Mouse (Mus musculus) monocyte, adult 2 months (primary cell): ENCODE results near the gene Slc39a1.
"Not testable (repeated sequence)": the region's sequence is repeated elsewhere in the genome, so short reads cannot be mapped to it uniquely, and the experiment has no call there.

Experiments
- DNase-seq, 2 experiments: peaks; one replicate each; pipeline ENCODE4 v3.0.0; 2022; ENCODE audit warnings: low spot score in 2 of 2, low read depth in 1 of 2

The Slc39a1 gene

DNA sequence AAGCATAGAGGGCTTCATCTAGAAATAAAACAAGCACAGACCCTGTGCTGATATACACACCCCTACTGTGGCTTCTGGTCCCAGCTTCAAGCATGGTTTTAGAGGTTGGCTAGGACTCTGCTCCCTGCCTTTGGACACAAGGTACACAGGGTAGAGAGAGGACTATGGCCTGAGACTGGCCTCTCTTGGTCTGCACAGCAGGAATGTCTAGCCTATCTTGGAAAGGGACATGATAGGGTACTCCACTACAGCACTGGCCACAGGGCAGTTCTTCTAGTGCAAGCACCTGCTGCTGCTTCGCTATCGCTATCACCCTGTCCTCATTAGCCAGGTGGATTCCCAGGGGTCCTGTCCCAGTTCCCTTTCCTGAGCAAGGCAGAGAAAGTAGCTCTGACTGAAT is 6.7 kb upstream of the Slc39a1 start:
- no peak for DNase-seq

DNA sequence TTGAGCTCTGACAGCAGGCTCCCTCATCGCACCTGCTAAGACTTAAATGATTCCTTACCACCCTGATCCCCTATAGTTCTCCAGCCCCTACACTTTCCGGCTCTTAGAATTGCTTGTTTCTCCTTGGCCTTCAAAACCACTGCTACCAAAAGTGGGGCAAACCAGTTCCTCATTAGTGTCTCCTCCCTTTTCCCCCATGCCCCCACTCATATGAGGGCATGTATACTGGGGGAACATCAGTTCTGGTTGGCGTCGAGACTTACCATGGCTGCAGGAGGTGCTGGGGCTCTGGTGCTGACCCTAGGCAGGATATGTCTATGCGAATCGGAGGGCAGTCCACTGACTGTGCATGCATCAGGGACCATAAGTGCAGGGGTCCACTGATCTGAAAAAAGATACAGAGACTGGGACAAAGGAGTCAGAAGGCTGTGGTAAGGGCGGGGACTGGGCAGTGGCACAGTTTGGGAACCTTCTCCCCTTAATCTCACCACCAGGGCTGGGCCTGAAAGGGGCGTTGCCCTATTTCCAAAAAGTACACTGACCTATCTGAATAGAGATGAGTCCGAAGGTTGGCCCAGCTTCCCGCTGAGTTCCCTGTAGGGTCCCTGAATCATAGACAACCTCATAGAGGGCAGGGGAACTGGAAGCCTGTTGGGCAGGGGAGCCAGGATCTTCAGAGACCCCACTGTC is 6.2 kb upstream of the Slc39a1 start:
- DNase-seq, result no peak

DNA sequence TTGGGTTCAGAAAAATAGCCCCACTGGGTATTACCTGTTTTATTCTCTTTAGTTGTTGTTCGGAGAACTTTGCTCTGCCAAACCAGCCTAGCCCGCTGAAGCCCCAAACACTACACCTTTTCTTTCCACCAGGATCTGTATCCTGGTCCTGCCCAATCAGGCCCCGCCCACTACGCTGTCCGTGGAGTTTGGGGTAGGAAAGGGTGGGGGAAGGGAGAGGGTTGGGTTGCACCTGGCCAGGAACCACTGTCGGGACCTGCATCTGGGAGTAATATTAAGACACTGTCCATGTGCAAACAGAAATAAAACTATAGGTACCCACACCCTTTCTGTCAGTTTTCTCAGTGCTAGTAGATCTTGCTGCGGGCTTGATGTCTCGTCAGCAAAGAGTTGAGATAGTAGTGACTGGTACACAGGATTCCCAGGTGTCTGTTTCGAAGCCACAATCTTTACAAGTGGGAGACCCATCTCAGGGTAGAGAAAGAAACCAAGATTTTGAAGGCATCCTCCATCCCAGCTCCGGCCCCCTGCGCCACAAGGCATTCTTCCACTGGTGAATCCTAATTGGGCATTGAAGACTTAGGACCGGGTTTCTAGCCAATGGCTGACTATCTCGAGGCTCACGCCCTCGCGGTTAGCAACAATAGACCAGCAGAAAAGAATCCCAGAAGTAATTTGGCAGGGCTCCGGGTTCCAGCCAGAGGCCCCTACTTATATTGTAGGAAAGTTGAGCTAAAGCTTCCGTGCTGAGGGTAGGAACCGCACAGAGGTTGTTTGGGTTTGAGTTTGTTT is 4.8 kb upstream of the Slc39a1 start, which contains the start of gene Creb3l4:
Gene Creb3l4 (minus strand): TSS at position 529 of the 792 bp plus-strand sequence.
- DNase-seq, result no peak

DNA sequence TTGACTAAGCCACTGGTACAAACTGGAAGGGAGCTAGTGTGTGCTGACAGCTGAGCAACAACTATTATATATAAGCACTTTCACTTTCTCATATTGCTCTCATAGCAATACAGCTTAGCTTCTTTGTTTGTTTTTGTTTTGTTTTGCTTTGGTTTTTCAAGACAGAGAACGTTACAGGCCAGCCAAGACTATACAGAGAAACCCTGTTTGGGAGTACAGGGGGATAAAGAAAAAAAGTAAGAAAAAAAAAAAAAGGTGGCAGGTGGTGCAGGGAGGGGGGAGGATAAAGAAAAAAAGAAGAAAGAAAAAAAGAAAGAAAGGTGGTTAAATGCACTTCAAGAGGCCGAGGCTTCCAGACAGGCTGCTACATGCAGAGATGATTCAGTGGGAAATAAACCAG is 2.6 kb upstream of the Slc39a1 start:
- DNase-seq, result no peak

DNA sequence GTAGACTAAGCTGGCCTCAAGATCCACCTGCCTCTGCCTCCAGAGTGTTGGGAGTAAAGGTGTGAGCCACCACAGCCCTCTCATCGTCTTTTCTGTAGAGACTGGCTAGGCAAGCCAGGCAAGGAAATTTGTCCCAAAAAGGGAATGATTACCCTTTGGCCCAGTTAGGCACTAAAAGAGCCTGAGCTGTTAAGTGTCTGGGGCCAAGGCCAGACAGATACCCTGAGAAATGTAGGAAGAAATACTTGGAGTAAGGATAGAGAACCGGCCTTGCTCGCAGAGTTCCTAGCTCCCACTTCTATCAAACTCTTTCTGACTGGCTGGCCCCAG is 377 bp upstream of the Slc39a1 start:
- DNase-seq, result no peak

DNA sequence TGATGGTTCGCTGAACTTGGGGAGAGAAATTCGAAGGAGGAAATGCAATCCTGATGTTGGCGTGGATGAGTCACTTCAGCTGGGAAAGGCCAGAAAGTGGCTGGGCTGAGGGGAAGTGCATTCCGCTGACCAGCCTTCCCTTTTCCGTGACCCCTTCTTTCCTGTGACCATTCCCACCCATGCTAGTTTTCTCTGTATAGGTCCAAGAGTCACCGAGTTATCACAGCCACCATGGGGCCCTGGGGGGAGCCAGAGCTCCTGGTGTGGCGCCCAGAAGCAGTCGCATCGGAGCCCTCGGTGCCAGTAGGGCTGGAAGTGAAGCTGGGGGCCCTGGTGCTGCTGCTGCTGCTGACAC is 751 bp downstream of the Slc39a1 start:
- no peak for DNase-seq

DNA sequence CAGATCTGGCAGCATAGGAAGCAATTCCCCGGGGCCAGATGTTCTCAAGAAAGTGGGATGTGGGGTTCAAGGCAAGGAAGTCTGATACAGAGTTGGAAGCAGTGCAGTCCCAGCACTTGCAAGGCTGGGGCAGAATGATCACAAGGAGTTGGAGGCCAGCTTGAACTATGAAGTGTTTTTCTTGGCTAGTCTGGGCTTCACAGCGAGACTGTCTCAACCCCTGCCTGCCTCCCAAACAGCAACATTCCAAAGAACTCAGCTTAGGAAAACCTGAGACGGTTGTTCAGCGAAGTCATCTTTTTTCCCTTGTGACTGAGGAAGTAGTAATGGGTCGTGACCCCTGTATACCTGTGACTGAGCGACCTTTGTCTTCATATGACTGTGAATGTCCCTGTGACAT is 2.8 kb downstream of the Slc39a1 start:
- no peak for DNase-seq

DNA sequence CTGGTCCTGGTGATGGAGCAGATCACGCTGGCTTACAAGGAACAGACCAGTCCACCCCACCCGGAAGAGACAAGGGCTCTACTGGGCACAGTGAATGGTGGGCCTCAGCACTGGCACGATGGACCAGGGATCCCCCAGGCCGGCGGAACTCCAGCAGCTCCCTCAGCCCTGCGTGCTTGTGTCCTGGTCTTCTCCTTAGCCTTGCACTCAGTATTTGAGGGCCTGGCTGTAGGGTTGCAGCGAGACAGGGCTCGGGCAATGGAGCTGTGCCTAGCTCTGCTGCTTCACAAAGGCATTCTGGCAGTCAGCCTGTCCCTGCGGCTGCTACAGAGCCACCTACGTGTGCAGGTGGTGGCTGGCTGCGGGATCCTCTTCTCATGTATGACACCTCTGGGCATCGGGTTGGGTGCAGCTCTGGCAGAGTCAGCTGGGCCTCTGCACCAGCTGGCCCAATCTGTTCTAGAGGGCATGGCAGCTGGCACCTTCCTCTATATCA is 3.8 kb downstream of the Slc39a1 start:
- DNase-seq, result not testable (repeated sequence)

DNA sequence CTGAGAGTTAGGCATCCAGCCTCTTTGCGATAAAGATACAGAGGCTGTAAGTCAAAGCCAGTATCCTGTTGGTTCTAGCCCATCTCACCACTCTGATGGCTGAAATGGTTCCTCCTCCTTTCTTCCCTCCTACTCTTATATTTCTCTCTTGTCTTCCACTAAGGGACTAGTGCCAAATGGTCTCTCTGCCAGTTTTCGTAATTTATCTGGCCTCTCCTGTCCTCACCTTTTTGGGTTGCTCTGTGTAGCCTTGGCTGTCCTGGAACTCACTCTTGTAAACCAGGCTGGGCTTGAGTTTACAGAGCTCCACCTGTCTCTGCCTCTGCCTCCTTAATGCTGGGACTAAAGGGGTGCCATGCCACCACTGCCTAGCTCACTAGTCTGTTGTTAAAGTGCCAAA is 4.7 kb downstream of the Slc39a1 start:
- DNase-seq, result not testable (repeated sequence)

DNA sequence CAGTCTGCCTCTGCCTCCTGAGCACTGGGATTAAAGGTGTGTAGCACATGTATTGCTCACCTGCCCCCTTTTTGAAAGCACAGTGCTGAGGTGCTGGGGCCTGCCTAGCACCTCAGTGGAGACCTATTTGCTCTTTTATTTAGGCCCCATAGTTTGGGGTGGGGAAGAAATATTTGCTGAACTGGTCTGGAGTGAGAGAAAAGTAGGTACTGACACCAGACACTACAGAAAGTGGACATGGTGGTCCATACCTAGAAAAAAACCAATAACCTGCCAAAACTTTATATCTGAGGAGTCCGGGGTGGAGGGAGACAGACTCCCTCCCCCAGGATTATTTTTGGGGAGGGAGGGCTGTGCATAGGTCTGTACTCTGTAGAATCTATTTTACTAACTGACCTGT is 5.2 kb downstream of the Slc39a1 start:
- not testable (repeated sequence) for DNase-seq

DNA sequence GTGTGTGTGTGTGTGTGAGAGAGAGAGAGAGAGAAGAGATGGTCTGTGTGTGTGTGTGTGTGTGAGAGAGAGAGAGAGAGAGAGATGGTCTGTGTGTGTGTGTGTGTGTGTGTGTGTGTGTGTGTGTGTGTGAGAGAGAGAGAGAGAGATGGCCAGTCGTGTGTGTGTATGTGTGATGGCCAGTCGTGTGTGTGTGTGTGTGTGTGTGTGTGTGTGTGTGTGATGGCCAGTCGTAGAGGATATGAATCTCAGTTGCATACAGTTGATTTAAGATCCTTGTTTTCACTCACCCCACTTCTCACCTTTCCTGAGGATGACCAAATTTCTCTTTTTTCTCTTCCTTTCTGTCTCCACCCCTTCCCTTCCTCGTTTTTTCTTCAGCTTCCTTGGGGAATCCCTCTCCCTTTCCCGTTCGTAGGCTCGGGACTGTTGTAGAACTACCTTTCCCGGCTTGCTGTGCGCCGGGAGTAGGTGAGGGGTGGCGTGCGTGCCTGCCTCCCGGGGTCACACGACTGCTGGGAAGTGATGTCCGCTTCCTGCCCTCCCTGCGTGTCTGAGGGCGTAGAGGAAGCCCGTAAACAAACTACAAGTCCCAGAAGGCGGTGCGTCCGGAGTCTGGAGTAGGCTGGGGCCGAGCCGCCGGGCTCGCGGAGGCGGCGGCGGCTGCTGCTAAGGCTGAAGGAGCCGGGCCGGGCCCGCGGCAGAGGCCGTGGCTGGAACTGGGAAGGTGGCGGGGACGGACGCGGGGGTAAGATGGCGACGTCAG is 5.9 kb downstream of the Slc39a1 start, which contains the start of gene Crtc2:
Gene Crtc2 (plus strand): TSS at position 511 of the 766 bp plus-strand sequence.
- DNase-seq, result peak; percentile 82 to 84

DNA sequence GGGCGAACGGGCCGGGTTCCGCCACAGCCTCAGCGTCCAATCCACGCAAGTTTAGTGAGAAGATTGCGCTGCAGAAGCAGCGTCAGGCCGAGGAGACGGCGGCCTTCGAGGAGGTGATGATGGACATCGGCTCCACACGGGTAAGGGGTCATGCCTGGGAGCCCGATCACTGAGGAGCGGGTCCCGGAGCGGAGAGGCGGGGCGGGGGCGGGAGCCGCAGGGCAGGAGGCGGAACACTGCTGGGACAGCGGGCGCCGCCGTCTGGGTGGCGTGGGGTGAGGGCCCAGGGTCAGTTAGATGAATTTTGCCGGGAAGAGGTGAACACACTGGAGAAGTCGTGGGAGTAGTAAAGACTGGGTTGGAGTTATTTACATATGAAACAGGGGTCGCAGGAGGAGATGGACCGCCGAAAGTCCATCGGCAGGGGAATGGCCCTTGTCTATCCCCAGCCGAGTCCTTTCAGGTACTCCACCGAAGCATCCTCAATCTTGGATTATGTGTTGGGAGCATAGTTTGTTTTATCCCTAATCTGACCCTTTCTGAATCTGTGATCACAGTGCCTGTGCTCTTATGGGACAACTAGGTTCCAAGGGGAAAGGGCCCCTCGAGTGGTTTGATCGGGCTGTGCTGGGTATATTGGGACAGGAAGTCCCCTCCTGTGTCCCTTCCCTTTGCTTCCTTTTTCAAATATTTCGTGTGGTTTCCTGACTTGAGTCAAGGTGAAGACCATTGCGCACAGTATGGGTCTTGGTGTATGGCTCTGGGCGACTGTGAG is 6.6 kb downstream of the Slc39a1 start:
- DNase-seq, result no peak

DNA sequence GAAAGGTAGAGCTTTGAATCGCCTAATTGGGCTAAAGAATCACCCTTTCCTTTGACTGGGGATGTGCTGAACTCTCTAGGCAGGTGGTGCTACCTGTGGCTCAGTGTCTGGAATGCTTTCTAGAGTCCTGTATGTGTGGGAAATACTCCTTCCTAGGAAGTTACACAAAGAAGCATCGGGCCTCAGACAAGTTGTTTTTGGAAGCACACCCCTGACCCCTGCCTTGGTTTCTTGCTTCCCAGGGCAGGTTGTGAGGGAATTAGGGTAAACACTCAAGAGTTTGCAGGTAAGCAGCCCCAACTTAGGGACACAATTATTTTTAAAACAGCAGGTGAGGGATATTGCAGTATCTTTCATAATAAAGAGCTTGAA is 7.2 kb downstream of the Slc39a1 start:
- no peak for DNase-seq

DNA sequence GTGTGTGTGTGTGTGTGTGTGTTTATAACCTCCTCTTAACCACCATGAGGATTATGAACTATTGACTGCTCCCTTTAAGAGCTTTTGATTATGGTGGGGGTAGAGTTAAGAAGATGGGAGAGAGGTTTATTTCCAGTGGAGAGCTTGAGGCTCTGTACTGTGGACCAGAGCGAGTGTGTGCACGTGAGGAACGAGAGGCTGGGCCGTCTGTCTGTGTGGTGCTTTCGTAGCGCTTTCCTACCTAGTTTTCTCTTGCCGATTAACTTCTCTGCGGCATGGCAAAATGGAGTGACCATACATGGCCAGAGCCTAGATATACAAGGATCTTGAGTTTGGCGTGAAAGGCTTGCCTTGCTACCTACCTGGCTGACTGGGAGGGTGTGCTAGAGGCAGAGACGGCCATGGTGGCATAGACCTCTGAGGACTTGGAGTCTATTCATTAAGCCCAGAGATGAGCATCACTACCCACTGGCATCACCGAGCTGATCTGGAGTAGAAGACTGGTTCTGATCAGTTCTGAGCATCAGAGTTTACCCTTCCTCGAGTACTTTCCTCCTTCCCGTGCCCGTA is 7.9 kb downstream of the Slc39a1 start:
- DNase-seq, result no peak

DNA sequence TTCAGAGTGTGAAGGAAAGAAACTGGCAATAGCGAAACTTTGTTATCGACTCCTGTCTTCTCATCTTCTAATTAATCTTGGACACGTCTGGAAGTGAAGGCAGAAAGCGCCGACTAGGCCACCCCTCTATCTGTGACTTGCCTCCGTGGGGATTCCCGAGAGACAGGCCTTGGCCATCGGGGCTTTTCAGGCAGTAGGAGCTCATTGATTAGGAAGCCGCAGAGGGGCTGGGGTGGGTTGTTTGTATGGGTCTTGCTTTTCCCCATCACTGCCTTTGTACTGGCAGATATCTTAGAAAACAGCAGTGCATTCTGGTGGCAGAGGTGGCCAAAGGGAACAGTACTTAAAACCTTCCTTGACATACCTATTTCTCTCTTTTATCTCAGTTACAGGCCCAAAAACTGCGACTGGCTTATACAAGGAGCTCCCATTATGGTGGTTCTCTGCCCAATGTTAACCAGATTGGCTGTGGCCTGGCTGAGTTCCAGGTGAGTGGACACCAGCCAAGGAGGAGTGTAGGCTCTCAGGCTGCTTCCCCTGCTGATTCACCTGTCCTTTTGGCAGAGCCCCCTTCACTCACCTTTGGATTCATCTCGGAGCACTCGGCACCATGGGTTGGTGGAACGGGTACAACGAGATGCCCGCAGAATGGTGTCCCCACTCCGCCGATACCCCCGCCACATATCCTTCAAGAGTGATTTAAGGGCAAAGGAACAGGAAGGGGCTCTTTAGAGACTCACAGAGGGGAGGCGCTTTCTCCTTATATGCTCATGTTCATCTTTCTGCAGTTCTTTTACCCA is 9.0 kb downstream of the Slc39a1 start:
- no peak for DNase-seq

DNA sequence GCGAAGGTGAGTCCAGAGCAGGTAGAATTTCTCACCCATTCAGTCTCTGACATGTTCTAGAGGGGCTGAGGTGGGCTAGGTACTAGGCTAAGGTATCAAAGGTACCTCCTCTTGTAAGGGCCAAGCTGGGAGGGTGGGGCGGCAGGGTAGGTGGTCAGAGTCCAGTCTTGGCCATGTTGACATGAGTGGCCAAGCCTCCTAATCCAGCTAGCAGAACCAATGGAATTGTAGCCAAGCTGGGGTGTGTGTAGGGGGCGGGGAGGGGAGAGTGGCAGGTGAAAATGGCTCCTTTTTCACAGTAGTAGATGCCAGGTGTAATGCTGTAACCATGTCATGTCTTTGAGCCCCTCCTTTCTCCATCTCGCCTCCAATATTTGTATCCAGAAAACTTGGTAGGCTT is 10.5 kb downstream of the Slc39a1 start:
- no peak for DNase-seq

DNA sequence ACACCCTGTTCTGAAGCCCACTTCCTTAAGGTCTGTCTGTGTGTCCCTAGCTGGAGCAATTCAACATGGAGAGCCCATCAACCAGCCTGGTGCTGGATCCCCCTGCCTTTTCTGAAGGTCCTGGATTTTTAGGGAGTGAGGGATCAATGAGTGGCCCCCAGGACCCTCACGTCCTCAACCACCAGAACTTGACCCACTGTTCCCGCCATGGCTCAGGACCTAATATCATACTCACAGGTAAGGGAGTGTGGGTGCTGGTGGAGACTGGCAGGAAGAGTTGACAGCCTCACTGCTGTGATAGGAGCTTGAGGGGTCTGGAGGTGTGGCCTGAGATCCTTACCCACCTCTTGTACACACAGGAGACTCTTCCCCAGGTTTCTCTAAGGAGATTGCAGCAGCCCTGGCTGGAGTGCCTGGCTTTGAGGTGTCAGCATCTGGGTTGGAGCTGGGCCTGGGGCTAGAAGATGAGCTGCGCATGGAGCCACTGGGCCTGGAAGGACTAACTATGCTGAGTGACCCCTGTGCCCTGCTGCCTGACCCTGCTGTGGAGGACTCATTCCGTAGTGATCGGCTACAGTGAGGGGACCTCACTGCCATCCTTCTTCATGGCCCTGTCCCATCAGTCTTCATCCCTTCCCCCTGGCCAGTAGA is 15.3 kb downstream of the Slc39a1 start:
- no peak for DNase-seq

DNA sequence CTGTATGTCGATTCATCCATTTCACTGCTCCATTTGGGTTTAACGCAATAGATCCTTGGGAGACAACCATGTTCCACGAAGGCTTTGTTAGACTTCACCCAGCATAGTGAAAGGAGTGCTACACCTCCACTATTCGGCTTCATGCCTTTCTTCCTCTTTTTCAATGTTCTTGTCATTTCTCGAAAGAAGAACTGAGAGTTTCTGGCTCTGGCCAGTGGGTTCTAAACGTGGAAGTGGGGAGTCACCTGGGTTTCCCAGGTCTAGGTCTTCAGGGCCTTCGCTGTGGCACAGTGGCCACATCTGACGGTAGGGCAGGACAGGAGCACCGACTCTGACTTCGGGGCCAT is 16.7 kb downstream of the Slc39a1 start:
- DNase-seq, result peak in 1 of 2 experiments; percentile 75
